Mouse (Mus musculus) midbrain, embryonic 10.5 days (tissue): ENCODE measurements around the gene Rapgefl1. TPM values are rescaled to one million over a fixed set of nuclear protein-coding genes. Genes with fewer than 3 reads are reported as not detected.

Experiments used
- DNase-seq: peaks from one replicate; pipeline ENCODE4 v3.0.0-alpha.2; 2017; ENCODE audit warnings: low spot score
- H3K27ac ChIP-seq: fragments of 300-500 bp; sonication (generic); replicated peaks from 2 replicates; pipeline ENCODE4 v1.5.1; 2016; ENCODE audit warnings: mild to moderate bottlenecking
- H3K27me3 ChIP-seq: fragments of 300-500 bp; sonication (generic); 2 replicates; pipeline ENCODE4 v1.6.1; 2016; ENCODE audit warnings: low read depth, mild to moderate bottlenecking; ENCODE audit not compliant: poor library complexity, severe bottlenecking
- H3K36me3 ChIP-seq: fragments of 300-500 bp; sonication (generic); 2 replicates; pipeline ENCODE4 v1.6.1; 2016; ENCODE audit warnings: mild to moderate bottlenecking, moderate library complexity
- H3K4me1 ChIP-seq: fragments of 300-500 bp; sonication (generic); 2 replicates; pipeline ENCODE4 v1.6.1; 2016
- H3K4me3 ChIP-seq: fragments of 300-500 bp; sonication (generic); 2 replicates; pipeline ENCODE4 v1.5.1; 2016; ENCODE audit warnings: mild to moderate bottlenecking, moderate library complexity
- H3K9me3 ChIP-seq: fragments of 300-500 bp; sonication (generic); replicated peaks from 2 replicates; pipeline ENCODE4 v1.6.1; 2016; ENCODE audit warnings: mild to moderate bottlenecking
- WGBS: fragments of 180-500 bp; shearing (Covaris S2); methylation state at CpG from one replicate; pipeline ENCODE4 v1.1.7; 2016; 5-methylcytosine and 5-hydroxymethylcytosine counted together
- polyA plus RNA-seq: library from polyadenylated mRNA; unstranded; fragments of >200 nt; fragmentation: Nextera tagmentation; extraction: Ambion mirVana; gene quantifications from 2 replicates; pipeline ENCODE4 v1.2.1, GENCODE M21; 2016

Rapgefl1 gene
- polyA plus RNA-seq, 1 experiment from 2014 or later, result 1.3 TPM

DNA sequence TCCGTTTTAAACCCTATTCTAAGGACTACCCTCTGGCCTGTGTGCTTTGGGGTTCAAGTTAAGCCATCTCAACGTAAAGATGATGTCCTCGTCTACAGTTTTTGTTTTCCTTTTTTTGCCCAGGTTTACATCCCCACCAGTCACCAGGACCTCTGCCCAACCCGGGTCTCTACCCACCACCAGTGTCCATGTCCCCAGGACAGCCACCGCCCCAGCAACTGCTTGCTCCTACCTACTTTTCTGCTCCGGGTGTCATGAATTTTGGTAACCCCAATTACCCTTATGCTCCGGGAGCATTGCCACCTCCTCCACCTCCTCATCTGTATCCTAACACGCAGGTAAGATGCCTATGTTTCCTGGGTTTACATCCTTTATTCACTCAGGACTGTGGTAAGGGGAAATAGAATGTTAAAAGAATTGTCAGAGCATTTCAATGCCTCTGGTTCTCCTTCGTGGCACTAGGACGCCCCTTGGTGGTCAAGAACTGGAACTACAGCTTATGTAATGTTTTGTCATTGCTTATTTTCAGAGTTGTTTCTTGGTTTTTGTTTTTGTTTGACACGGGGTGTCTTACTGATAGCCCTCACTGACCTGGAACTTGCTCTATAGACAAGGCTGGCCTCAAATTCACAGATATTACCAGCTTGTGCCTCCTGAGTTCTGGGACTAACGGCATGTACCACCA is 7.4 kb upstream of the Rapgefl1 start:
- Histone ChIP-seq H3K36me3 (peaks cover 100% of the 10 kb centered on the region), H3K9me3 (no peaks in the 10 kb centered on the region), H3K4me3 (no peak overlapping the region), H3K4me1 (peaks cover 5% of the 10 kb centered on the region), H3K27me3 (no peaks in the 10 kb centered on the region), H3K27ac (no peak overlapping the region)
- DNase-seq, result no peak
- WGBS, result 72% methylated on average over 12 of the region's 12 CpGs

- peaks cover 100% of the 10 kb centered on the region for H3K36me3 ChIP-seq
- DNase-seq, result no peak
- WGBS, result 83% methylated on average over 4 of the region's 4 CpGs
- no peak overlapping the region for H3K4me3 ChIP-seq
- H3K9me3 ChIP-seq, result no peaks in the 10 kb centered on the region
- H3K27ac ChIP-seq, result no peak overlapping the region
- peaks cover 11% of the 10 kb centered on the region for H3K4me1 ChIP-seq
- H3K27me3 ChIP-seq, result no peaks in the 10 kb centered on the region
Measured at GRCm38 (mm10) chr11:98829875-98830274, 6.7 kb upstream of the Rapgefl1 start.

GRCm38 (mm10) chr11:98835296-98835695 is 1.3 kb upstream of the Rapgefl1 start:
- H3K4me1 ChIP-seq, result peaks cover 54% of the 10 kb centered on the region
- H3K36me3 ChIP-seq, result peaks cover 48% of the 10 kb centered on the region
- 35% methylated on average over 5 of the region's 5 CpGs for WGBS
- H3K9me3 ChIP-seq, result no peaks in the 10 kb centered on the region
- peaks cover 41% of the 10 kb centered on the region for H3K27me3 ChIP-seq
- H3K27ac ChIP-seq, result no peak overlapping the region
- H3K4me3 ChIP-seq, result peak overlapping the region; percentile 9
- no peak for DNase-seq

DNA sequence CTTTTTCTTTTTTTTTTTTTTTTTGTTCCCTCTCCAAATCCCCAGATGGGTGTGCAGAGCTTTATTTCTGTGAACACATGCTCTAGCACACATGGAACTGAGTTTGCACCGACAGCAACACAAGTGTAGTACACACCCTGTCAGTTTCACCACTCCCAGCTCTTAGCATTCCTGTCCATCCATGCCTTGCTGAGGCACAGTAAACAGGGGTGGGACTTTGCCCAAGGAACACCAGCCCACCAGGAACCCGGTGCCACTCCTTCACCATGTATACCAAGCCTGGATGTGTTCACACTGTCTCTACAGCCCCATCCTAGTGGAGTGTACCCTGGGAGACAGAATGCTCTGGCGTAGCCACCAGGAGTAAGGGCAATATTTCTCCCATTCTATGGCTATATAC is 860 bp upstream of the Rapgefl1 start:
- no peak overlapping the region for H3K27ac ChIP-seq
- 70% methylated on average over 3 of the region's 3 CpGs for WGBS
- peaks cover 44% of the 10 kb centered on the region for H3K36me3 ChIP-seq
- H3K4me3 ChIP-seq, result no peak overlapping the region
- peaks cover 54% of the 10 kb centered on the region for H3K4me1 ChIP-seq
- H3K9me3 ChIP-seq, result no peaks in the 10 kb centered on the region
- no peak for DNase-seq
- H3K27me3 ChIP-seq, result peaks cover 46% of the 10 kb centered on the region

DNA sequence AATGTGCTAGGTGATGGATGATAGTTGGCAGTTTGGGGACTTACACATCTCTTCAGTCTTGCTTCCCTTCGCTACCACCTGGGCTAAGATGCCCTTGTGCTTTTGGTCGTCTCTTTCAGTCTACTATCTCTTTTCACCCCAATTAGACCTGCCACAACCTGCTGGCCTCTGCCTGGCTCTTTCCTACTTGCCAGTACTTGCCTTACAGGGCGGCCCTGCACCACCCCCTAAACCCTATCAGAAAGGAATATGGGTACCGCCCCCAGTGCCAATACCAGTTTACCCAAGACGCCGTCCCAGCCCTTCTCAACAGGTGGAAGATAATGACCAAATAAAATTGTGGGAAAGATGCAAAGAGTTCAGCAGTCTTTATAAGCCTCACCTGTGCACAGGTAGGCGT is 457 bp upstream of the Rapgefl1 start:
- Histone ChIP-seq H3K27me3 (peaks cover 46% of the 10 kb centered on the region), H3K36me3 (peaks cover 40% of the 10 kb centered on the region), H3K4me3 (peak overlapping the region; percentile 75), H3K4me1 (peaks cover 54% of the 10 kb centered on the region), H3K27ac (no peak overlapping the region), H3K9me3 (no peaks in the 10 kb centered on the region)
- 27% methylated on average over 7 of the region's 7 CpGs for WGBS
- no peak for DNase-seq

DNA sequence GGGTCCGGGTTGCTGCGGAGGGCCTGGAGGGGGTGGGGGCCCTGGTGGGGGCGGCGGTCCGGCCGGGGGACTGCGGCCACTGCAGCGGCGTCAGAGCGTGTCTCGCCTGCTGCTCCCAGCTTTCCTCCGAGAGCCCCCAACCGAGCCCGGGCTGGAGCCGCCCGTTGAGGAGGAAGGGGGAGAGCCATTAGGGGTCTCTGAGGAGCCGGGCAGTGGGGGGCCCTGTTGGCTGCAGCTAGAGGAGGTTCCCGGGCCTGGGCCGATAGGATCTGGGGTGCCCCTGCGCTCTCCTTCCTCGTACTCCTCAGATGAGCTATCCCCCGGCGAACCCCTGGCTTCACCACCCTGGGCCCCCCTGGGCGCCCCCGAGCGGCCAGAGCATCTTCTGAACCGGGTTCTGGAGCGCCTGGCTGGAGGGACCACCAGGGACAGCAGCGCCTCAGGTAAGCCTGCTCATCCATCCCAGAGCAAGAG is 683 bp downstream of the Rapgefl1 start:
- WGBS, result under 1% methylated on average over 23 of the region's 29 CpGs
- peak; percentile 37 for DNase-seq

DNA sequence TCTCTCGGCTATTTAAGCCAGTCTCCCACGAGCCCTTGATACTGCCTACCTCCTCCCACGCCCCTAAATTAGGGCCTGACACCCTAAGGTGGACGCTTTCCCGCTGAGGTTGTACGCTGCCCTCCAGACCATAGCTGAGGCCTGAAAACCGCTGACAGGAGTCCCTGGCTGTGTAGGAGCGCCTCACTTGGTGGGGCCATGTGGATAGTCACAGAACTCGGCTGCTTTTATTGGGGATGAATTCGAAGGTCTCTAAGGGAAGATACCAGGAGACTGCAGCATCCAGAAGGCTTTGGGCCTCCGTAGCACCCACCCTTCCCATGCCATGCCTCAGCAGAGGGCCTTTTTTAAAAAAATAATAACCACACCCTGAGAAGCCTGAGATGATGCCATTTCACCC is 1.3 kb downstream of the Rapgefl1 start:
- Histone ChIP-seq H3K27me3 (peaks cover 46% of the 10 kb centered on the region), H3K4me1 (peaks cover 54% of the 10 kb centered on the region), H3K4me3 (peak overlapping the region; percentile 75), H3K36me3 (peaks cover 22% of the 10 kb centered on the region), H3K27ac (no peak overlapping the region), H3K9me3 (no peaks in the 10 kb centered on the region)
- 46% methylated on average over 11 of the region's 11 CpGs for WGBS
- DNase-seq, result no peak

More for the DNA sequence above, 683 bp downstream of the Rapgefl1 start:
- H3K27ac ChIP-seq, result peak overlapping the region; percentile 82
- H3K36me3 ChIP-seq, result peaks cover 29% of the 10 kb centered on the region
- H3K4me1 ChIP-seq, result peaks cover 54% of the 10 kb centered on the region
- no peaks in the 10 kb centered on the region for H3K9me3 ChIP-seq
- H3K27me3 ChIP-seq, result peaks cover 46% of the 10 kb centered on the region
- peak overlapping the region; percentile 75 for H3K4me3 ChIP-seq

DNA sequence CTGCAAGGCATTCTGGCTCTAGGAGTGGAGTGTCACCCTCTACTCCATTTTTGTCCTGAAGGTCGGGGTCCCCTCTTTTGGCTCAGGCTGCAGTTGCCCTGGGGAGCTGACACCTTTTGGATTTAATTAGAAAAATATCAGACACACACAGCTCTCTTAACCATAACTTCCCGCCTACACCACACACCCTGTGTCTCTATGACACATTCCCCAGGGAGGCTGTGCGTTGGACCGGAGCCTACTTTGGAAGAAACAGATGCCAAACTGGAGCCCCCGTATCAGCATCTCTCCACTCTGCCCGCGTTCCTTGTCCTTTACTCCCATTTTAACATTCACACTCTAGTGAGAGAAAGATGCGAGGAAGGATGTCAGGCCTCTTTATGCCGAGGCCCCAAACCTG is 1.9 kb downstream of the Rapgefl1 start:
- no peak for DNase-seq
- H3K27ac ChIP-seq, result no peak overlapping the region
- WGBS, result 81% methylated on average over 9 of the region's 9 CpGs
- no peaks in the 10 kb centered on the region for H3K9me3 ChIP-seq
- H3K4me1 ChIP-seq, result peaks cover 54% of the 10 kb centered on the region
- H3K36me3 ChIP-seq, result peaks cover 16% of the 10 kb centered on the region
- H3K4me3 ChIP-seq, result no peak overlapping the region
- H3K27me3 ChIP-seq, result peaks cover 46% of the 10 kb centered on the region

DNA sequence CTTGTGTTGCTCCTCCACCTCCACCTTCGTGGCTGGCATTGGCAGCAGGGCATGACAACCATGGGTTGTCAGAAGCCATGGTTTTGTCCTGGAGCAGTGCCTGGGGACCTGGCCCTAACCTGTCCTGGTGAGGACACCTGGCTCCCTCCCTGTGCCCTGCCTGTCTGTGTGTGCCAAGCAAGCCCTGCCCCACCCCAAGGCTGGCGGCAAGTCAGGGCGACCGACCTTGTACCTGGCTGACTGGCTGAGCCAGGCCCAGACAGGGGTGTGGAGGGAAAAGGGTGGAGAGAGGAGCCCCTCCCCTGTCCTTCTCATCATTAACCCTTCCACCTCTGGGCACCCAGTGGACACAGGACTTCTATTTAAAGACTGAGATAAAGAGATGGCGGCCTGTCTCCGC is 2.8 kb downstream of the Rapgefl1 start:
- H3K27me3 ChIP-seq, result peaks cover 46% of the 10 kb centered on the region
- H3K9me3 ChIP-seq, result no peaks in the 10 kb centered on the region
- no peak overlapping the region for H3K27ac ChIP-seq
- H3K4me1 ChIP-seq, result peaks cover 47% of the 10 kb centered on the region
- peaks cover 7% of the 10 kb centered on the region for H3K36me3 ChIP-seq
- no peak overlapping the region for H3K4me3 ChIP-seq
- 52% methylated on average over 6 of the region's 6 CpGs for WGBS
- no peak for DNase-seq

DNA sequence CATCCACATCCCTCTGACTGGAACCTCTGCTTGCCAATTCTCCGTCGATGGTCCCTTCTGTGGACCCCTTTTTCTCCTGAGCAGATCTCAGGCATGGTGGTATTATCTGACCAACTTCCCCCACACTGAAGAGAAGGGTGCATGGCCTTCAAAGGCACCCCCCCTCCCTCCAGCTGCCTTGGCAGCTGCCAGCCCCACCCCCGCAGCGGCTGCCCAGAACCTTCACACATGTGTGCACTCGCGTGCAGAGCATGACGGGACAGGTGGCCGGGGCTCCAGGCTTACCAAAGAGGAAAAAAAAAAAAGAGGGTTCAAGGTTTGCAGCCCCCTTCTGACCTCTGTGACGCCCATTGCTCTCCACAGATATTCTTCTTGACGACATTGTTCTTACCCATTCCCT is 3.3 kb downstream of the Rapgefl1 start:
- Histone ChIP-seq H3K27me3 (peaks cover 46% of the 10 kb centered on the region), H3K9me3 (no peaks in the 10 kb centered on the region), H3K4me1 (peaks cover 42% of the 10 kb centered on the region), H3K4me3 (no peak overlapping the region), H3K27ac (no peak overlapping the region), H3K36me3 (peaks cover 2% of the 10 kb centered on the region)
- WGBS, result 79% methylated on average over 10 of the region's 10 CpGs
- no peak for DNase-seq

- no peak for DNase-seq
- 55% methylated on average over 13 of the region's 13 CpGs for WGBS
- no peak overlapping the region for H3K27ac ChIP-seq
- no peaks in the 10 kb centered on the region for H3K9me3 ChIP-seq
- H3K27me3 ChIP-seq, result peaks cover 28% of the 10 kb centered on the region
- H3K4me3 ChIP-seq, result no peak overlapping the region
- no peaks in the 10 kb centered on the region for H3K36me3 ChIP-seq
- H3K4me1 ChIP-seq, result peaks cover 24% of the 10 kb centered on the region
Measured at GRCm38 (mm10) chr11:98846016-98846415, 9.4 kb downstream of the Rapgefl1 start.

DNA sequence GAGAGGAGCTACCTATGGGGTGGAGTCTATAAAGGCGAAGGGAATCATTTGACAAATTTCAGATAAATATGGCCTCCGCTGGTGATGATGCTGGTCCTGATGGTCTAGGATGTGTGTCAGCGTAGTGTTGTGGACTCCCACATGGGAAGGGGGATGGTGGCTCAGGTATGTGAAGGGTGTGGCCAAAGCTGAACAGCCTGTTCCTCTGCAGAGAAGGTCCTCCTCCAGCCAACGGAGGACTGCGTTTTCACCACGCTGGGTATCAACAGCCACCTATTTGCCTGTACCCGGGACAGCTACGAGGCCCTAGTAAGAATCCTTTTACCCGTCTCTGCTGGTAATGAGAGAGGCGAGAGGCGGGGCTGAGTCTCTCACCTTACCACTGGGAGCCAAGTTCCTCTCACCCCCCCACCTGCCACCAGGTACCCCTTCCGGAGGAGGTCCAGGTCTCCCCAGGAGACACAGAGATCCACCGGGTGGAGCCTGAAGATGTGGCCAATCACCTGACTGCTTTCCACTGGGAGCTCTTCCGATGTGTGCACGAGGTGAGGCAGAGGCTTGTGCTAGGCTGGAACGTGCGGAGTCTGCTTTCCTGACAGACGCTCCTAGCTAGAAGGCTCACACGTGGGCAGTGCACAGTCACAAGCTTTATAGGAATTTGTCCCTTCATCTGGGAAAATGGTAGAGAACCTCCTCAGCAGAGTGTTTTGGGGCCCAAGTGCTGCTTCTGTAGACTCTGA is 10.4 kb downstream of the Rapgefl1 start:
- Histone ChIP-seq H3K4me3 (no peak overlapping the region), H3K36me3 (no peaks in the 10 kb centered on the region), H3K4me1 (peaks cover 28% of the 10 kb centered on the region), H3K27ac (no peak overlapping the region), H3K9me3 (no peaks in the 10 kb centered on the region), H3K27me3 (peaks cover 31% of the 10 kb centered on the region)
- 66% methylated on average over 19 of the region's 19 CpGs for WGBS
- DNase-seq, result no peak
